Mouse (Mus musculus) layer of hippocampus, postnatal 25 days (tissue): ENCODE measurements around the gene Baz2a. TPM values are rescaled to one million over a fixed set of nuclear protein-coding genes. Genes with fewer than 3 reads are reported as not detected.

Experiments
- DNase-seq, 2 experiments: peaks; one replicate each; pipeline ENCODE4 v3.0.0; 2022; ENCODE audit warnings: mixed read lengths in 2 of 2, low spot score in 1 of 2; ENCODE audit errors: extremely low spot score in 1 of 2
- microRNA-seq, 2 experiments: library from miRNA; unstranded; fragments of <30 nt; microRNA quantifications; one replicate each; pipeline ENCODE4 v1.2.0; 2021
- total RNA-seq, 2 experiments: library from RNA; stranded (reverse); gene quantifications; 2 replicates each; pipeline ENCODE4 v1.2.3; 2021

Gene Baz2a
- total RNA-seq, 2 experiments from 2014 or later = 32.2 to 42.5 TPM

DNA sequence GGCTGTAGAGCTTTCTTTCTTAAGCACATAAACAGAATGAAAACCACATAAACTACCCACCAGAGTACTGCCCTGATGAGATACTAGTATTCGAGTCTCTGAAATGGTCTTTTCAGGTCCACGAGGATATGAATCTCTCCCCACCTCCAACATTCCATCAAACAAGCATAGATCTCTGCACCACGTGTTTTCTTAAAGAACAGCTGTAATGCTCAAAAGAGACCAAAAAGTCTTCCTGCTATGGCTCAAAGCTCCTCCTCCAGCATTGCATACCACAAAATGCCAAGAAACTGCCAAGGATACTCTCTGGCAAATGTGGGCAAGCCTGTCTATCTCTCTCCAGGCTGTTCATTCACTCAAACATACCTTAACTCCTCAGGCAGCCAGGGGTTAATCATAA, 83.9 kb downstream of the Baz2a start:
- no peak for DNase-seq

DNA sequence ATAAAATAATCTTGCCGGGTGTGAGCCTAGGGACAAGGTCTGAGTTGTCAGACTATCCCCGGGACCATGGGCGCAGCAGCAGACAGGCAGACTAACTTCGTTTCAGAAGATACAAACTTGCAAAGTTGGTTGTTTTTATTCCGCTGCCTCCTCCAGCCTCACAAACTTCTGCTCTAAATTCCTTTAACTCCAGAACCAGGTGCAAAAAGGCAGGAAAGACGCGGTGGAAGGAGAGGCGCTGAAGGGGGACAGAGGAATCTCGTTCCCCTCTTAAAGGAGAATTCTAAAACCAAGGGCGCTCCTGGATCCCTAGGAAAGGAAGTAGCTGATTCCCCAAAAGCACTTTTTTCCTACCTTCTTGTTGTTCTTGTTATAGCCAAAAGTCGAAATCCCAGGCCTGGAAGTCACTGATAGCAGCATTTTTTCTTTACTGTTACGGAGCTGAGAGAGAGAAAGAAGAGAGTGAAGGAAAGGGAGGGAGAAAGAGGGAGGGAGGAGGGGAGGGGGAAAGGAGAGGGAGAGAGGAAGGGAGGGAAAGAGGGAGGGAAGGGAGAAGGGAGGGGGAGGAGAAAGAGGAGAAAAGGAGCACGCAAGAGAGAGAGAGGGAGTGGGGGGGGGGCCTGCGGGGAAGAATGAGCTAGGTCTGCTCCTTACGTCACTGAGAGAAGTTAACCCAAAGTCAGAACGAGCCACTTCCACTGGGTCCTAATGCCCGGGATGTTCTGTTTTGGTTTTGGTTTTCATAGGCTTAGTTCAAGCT, 84.8 kb downstream of the Baz2a start:
- DNase-seq = peak in 1 of 2 experiments; percentile 41

DNA sequence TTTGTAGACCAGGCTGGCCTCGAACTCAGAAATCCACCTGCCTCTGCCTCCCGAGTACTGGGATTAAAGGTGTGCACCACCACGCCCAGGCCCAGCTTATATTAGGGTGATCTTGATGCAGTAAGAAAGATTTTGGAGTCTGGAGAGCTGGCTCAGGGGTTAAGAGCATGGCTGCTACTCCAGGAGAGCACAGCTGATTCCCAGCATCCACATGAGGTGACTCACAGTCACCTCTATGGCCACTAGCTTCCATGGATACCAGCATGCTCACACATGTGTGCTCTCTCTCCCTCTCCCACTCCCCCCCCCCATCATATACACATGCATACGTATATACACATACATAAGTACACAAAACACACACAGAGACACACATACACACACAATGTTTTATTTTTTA, 85.9 kb downstream of the Baz2a start:
- no peak for DNase-seq

Small RNA genes within 50 kb of the gene (microRNA-seq; reads per million reads assigned to microRNA genes)
- gene Mir677 = 26.1 to 37.2 reads per million in 2 experiments

Other genes starting within 250 kb of the Baz2a start
- not detected for gene Rdh19, start 241.6 kb upstream of the Baz2a start, total RNA-seq
- gene Rdh16f2, start 225.1 kb upstream of the Baz2a start, total RNA-seq = not detected
- not detected for gene Rdh7, start 202.8 kb upstream of the Baz2a start, total RNA-seq
- not detected for gene Sdr9c7, start 193.1 kb upstream of the Baz2a start, total RNA-seq
- not detected for gene Hsd17b6, start 84.0 kb upstream of the Baz2a start, total RNA-seq
- 1 to 10 TPM; 6.6 to 6.8 TPM for gene Prim1, start 76.4 kb upstream of the Baz2a start, total RNA-seq
- gene Naca, start 56.0 kb upstream of the Baz2a start, total RNA-seq = 100 to 1,000 TPM; 317 to 351 TPM
- gene Ptges3, start 32.6 kb upstream of the Baz2a start, total RNA-seq = 100 to 1,000 TPM; 134 to 145 TPM
- gene Atp5b, start 8.3 kb upstream of the Baz2a start, total RNA-seq = 1,000 to 10,000 TPM; 1,588 to 1,852 TPM
- 10 to 100 TPM; 11.5 to 11.9 TPM for gene Rbms2, start 88.7 kb downstream of the Baz2a start, total RNA-seq
- gene Gls2, start 102.9 kb downstream of the Baz2a start, total RNA-seq = 10 to 100 TPM; 19.2 to 23.5 TPM
- 10 to 100 TPM in 1 of 2 experiments, 1 to 10 TPM in 1; 8.5 to 10.6 TPM for gene Spryd4, start 120.2 kb downstream of the Baz2a start, total RNA-seq
- not detected for gene Mip, start 134.3 kb downstream of the Baz2a start, total RNA-seq
- 1 to 10 TPM; 4.3 to 5.6 TPM for gene Timeless, start 140.5 kb downstream of the Baz2a start, total RNA-seq
- not detected for gene Apon, start 162.5 kb downstream of the Baz2a start, total RNA-seq
- gene Apof, start 177.1 kb downstream of the Baz2a start, total RNA-seq = not detected
- gene Stat2, start 179.0 kb downstream of the Baz2a start, total RNA-seq = 10 to 100 TPM; 27.8 to 30.0 TPM
- gene Il23a, start 207.2 kb downstream of the Baz2a start, total RNA-seq = 1 to 10 TPM in 1 of 2 experiments, under 1 TPM in 1; 0.84 to 1.1 TPM
- gene Pan2, start 211.8 kb downstream of the Baz2a start, total RNA-seq = 10 to 100 TPM; 12.3 to 17.4 TPM
- 10 to 100 TPM; 81.1 to 92.0 TPM for gene Cnpy2, start 230.9 kb downstream of the Baz2a start, total RNA-seq
- gene Cs, start 246.2 kb downstream of the Baz2a start, total RNA-seq = 100 to 1,000 TPM; 232 to 242 TPM